Mouse (Mus musculus) neural tube, embryonic 14.5 days (tissue): ENCODE data around the gene Cyp2u1. TPM values are rescaled to one million over a fixed set of nuclear protein-coding genes. Genes with fewer than 3 reads are reported as not detected.

Experiments
- polyA plus RNA-seq: library from polyadenylated mRNA; unstranded; fragments of >200 nt; fragmentation: Nextera tagmentation; extraction: Ambion mirVana; gene quantifications from 2 replicates; pipeline ENCODE4 v1.2.1, GENCODE M21; 2014

Cyp2u1 gene
- polyA plus RNA-seq, 1 experiment from 2014 or later: 9.4 TPM

Other genes with a start within 250 kb of the Cyp2u1 start
- gene Lef1, start 192.8 kb downstream of the Cyp2u1 start, polyA plus RNA-seq: 3.7 and 9.1 TPM in 2 replicates
- gene Hadh, start 31.1 kb downstream of the Cyp2u1 start, polyA plus RNA-seq: 18.4 and 30.6 TPM in 2 replicates
- 1.6 and 1.8 TPM in 2 replicates for gene Sgms2, start 188.2 kb upstream of the Cyp2u1 start, polyA plus RNA-seq